Mouse (Mus musculus) thymus, postnatal 25 days (tissue): Measurements from ENCODE around the gene Nek9.

Source experiments
- DNase-seq: peaks from one replicate; pipeline ENCODE4 v3.0.0; 2022

The Nek9 gene

GRCm38 (mm10) chr12:85339243-85339729 is at the start of gene Nek9:
Gene Nek9, minus strand, starts transcription at chr12:85339362.
- DNase-seq = peak; percentile 92

GRCm38 (mm10) chr12:85385995-85386375 is 46.8 kb upstream of the Nek9 start:
- no peak for DNase-seq

- no peak for DNase-seq
Observed at GRCm38 (mm10) chr12:85385329-85385994, 46.3 kb upstream of the Nek9 start.

- no peak for DNase-seq
Observed at GRCm38 (mm10) chr12:85382761-85383680, 43.9 kb upstream of the Nek9 start.

GRCm38 (mm10) chr12:85381570-85381969 is 42.4 kb upstream of the Nek9 start:
- no peak for DNase-seq

- DNase-seq = no peak
Observed at GRCm38 (mm10) chr12:85380942-85381341, 41.8 kb upstream of the Nek9 start.

- DNase-seq = no peak
Observed at GRCm38 (mm10) chr12:85380308-85380707, 41.1 kb upstream of the Nek9 start.

GRCm38 (mm10) chr12:85378271-85378670 is 39.1 kb upstream of the Nek9 start:
- no peak for DNase-seq

- DNase-seq = peak; percentile 85
Observed at GRCm38 (mm10) chr12:85374561-85375272, 35.6 kb upstream of the Nek9 start, which contains the start of gene Tmed10. Gene Tmed10, minus strand, starts transcription at chr12:85374847.

GRCm38 (mm10) chr12:85373591-85374560 is 34.7 kb upstream of the Nek9 start:
- DNase-seq = peak; percentile 77

- DNase-seq = no peak
Observed at GRCm38 (mm10) chr12:85372068-85372665, 33.0 kb upstream of the Nek9 start.

GRCm38 (mm10) chr12:85368441-85369063 is 29.4 kb upstream of the Nek9 start:
- no peak for DNase-seq

- DNase-seq = no peak
Observed at GRCm38 (mm10) chr12:85366271-85366670, 27.1 kb upstream of the Nek9 start.

- no peak for DNase-seq
Observed at GRCm38 (mm10) chr12:85362510-85362909, 23.3 kb upstream of the Nek9 start.

- DNase-seq = no peak
Observed at GRCm38 (mm10) chr12:85361580-85361979, 22.4 kb upstream of the Nek9 start.

- DNase-seq = no peak
Observed at GRCm38 (mm10) chr12:85361165-85361564, 22.0 kb upstream of the Nek9 start.

- no peak for DNase-seq
Observed at GRCm38 (mm10) chr12:85354061-85354460, 14.9 kb upstream of the Nek9 start.

GRCm38 (mm10) chr12:85350407-85351232 is 11.5 kb upstream of the Nek9 start:
- no peak for DNase-seq

- no peak for DNase-seq
Observed at GRCm38 (mm10) chr12:85348338-85348737, 9.2 kb upstream of the Nek9 start.

GRCm38 (mm10) chr12:85347196-85347595 is 8.0 kb upstream of the Nek9 start:
- no peak for DNase-seq
